30 mouse cellular contexts compared by ENCODE assay signal in genomic region chr8:81702038-81702437, GRCm38 (mm10).
A peak's percentile ranks its signal among the peaks of the same experiment; 100 is the strongest.
DNase-seq lines count a peak whose midpoint lies in the region; ATAC-seq and TF ChIP-seq lines count a peak whose summit lies in the region.
"Had no signal": no experiment of that assay in that cellular context is flagged by ENCODE, and none has a peak within 500 bp of the region (broad histone marks: within the 10 kb centered on the region; RNA-seq: fewer than 3 reads in every experiment).

No protein-coding gene starts in this region.

- H3K36me3 ChIP-seq in lung, postnatal 0 days (ENCODE audit: insufficient read depth, low read length): no peaks in the 10 kb centered on the region
- H3K36me3 ChIP-seq: forebrain, embryonic 10.5 days; hindbrain, embryonic 13.5 days; limb, embryonic 15.5 days; midbrain, embryonic 13.5 days; neural tube, embryonic 12.5 days; stomach, embryonic 15.5 days had no signal

- no peaks in the 10 kb centered on the region for H3K9me3 ChIP-seq in lung, postnatal 0 days (ENCODE audit: low read length)
- H3K9me3 ChIP-seq: forebrain, embryonic 10.5 days; hindbrain, embryonic 13.5 days; limb, embryonic 15.5 days; megakaryocyte, embryonic 14.5 days; midbrain, embryonic 13.5 days; neural tube, embryonic 12.5 days; stomach, embryonic 15.5 days had no signal

- DNase-seq in lung, postnatal 25 days (ENCODE audit: low spot score): peak; percentile 7
- no peak for DNase-seq in lung, postnatal 0 days (ENCODE audit: low spot score)
- DNase-seq in CD4-positive helper T cell, adult 2 months (ENCODE audit: low read depth, low spot score): peak; percentile 79
- DNase-seq in T-cell, adult 2 months (ENCODE audit: low spot score): peak; percentile 78
- peak; percentile 22 to 31 for DNase-seq in natural killer cell, adult 2 months (ENCODE audit: low spot score in 2 of 2)
- DNase-seq in ovary, postnatal 14 days (ENCODE audit: low spot score): no peak
- DNase-seq in left cerebral cortex, adult 18-20 months (ENCODE audit: low spot score in 2 of 2): no peak
- no peak for DNase-seq in urinary bladder, postnatal 14 days (ENCODE audit: low spot score)
- DNase-seq: adrenal gland, postnatal 36 days; cerebellum, adult 11 months; cerebellum, adult 9-11 months; forebrain, postnatal 0 days; gastrocnemius, postnatal 25 days; heart, adult 2 months; heart, postnatal 36 days; kidney, postnatal 4 days; layer of hippocampus, adult 9-11 months; left cerebral cortex, postnatal 4 days; retina, postnatal 1 day; right cerebral cortex, postnatal 25 days; spleen, adult 18-20 months had no signal

- TF ChIP-seq EP300 in lung, postnatal 0 days (IDR thresholded peaks at IDR 0.05): no peak

- H3K4me2 ChIP-seq in lung, postnatal 0 days (replicated peaks; ENCODE audit: low read depth, low read length): no peak overlapping the region
- H3K4me2 ChIP-seq: hindbrain, embryonic 13.5 days; limb, embryonic 15.5 days; midbrain, embryonic 13.5 days; neural tube, embryonic 12.5 days; stomach, embryonic 15.5 days had no signal

- H3K4me3 ChIP-seq in lung, postnatal 0 days (ENCODE audit: low read depth, low read length): no peak overlapping the region
- H3K4me3 ChIP-seq: forebrain, embryonic 10.5 days; heart, adult 2 months; hindbrain, embryonic 13.5 days; left cerebral cortex, adult 2 months; limb, embryonic 15.5 days; megakaryocyte, embryonic 14.5 days; midbrain, embryonic 13.5 days; neural tube, embryonic 12.5 days; stomach, embryonic 15.5 days had no signal

- no peak overlapping the region for H3K27ac ChIP-seq in lung, postnatal 0 days (ENCODE audit: low read length)
- H3K27ac ChIP-seq: forebrain, embryonic 10.5 days; heart, adult 2 months; hindbrain, embryonic 13.5 days; left cerebral cortex, adult 2 months; limb, embryonic 15.5 days; midbrain, embryonic 13.5 days; neural tube, embryonic 12.5 days; stomach, embryonic 15.5 days had no signal

- ATAC-seq in lung, postnatal 0 days: no peak
- ATAC-seq: forebrain, postnatal 0 days; intestine, embryonic 16.5 days; midbrain, embryonic 13.5 days had no signal

- 67% methylated on average over 1 of the region's 1 CpGs for WGBS in lung, postnatal 0 days

- no peak overlapping the region for H3K9ac ChIP-seq in lung, postnatal 0 days (replicated peaks; ENCODE audit: low read depth)
- H3K9ac ChIP-seq: forebrain, postnatal 0 days; hindbrain, embryonic 13.5 days; limb, embryonic 15.5 days; midbrain, embryonic 13.5 days; neural tube, embryonic 12.5 days; stomach, embryonic 15.5 days had no signal

- TF ChIP-seq CTCF in lung, postnatal 0 days (IDR thresholded peaks at IDR 0.05): no peak

- no peaks in the 10 kb centered on the region for H3K4me1 ChIP-seq in lung, postnatal 0 days (ENCODE audit: insufficient read depth, low read depth, low read length)
- H3K4me1 ChIP-seq: forebrain, embryonic 10.5 days; hindbrain, embryonic 13.5 days; limb, embryonic 15.5 days; midbrain, embryonic 13.5 days; neural tube, embryonic 12.5 days; stomach, embryonic 15.5 days had no signal

- H3K27me3 ChIP-seq in lung, postnatal 0 days (replicated peaks; ENCODE audit: insufficient read depth, low read length): no peaks in the 10 kb centered on the region
- H3K27me3 ChIP-seq: hindbrain, embryonic 13.5 days; limb, embryonic 15.5 days; megakaryocyte, embryonic 14.5 days; midbrain, embryonic 13.5 days; neural tube, embryonic 12.5 days; stomach, embryonic 15.5 days had no signal

Comparison
In these comparisons a context has a peak if more than half of its experiments do, and no peak if none do; other contexts are left out.
1. DNase-seq: peak in lung, postnatal 25 days (single experiment), CD4-positive helper T cell, adult 2 months (single experiment), T-cell, adult 2 months (single experiment) and natural killer cell, adult 2 months (2 of 2); none in lung, postnatal 0 days (single experiment), ovary, postnatal 14 days (single experiment), left cerebral cortex, adult 18-20 months (0 of 2) and urinary bladder, postnatal 14 days (single experiment).